Mouse (Mus musculus) left cerebral cortex, adult 9 months (tissue): ENCODE data around the gene Ipo9.
A peak's percentile ranks its signal among the peaks of the same experiment; 100 is the strongest.

Experiments
- DNase-seq, 2 experiments: peaks; one replicate each; pipeline ENCODE4 v3.0.0; 2022; ENCODE audit warnings: low spot score in 2 of 2

Ipo9 gene

DNA sequence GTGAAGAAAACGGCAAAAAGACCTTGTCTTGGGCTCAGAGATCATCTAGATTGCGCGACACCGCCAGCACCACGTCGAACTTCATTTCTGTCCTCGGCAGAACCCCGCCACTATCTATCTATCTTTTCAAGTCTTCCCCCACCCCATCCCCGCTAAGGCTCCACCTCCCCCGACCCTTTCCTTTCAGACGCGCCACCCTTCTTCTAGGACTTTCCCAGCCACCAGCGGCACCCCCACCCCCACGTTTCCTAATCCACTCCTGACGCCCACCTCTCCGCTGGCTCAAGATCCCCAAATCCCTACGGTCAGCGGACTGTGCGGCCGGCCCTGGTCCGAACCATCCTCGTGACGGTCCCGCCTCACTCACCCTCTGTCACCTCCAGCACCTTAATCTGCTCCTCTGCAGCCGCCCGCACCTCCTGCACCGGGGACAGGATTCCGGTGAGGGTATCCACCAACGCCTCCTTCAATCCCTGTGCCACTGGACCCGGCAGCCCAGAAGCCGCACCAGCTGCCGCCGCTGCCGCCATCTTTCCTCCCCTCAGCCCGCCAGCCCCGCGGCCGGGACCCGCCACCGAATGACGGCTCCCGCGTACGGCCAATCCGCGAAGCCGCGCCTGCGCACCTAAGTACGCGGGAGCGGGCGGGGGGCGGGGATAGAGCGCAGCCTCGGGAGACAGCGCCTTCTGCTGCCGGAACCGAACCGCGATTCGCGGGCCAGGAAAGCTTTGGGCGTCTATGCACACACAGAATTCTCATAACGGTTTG, at the start of gene Ipo9:
Ipo9 (minus strand) TSS at position 599 of the 768 bp plus-strand sequence.
- DNase-seq: peak; percentile 74 to 92

DNA sequence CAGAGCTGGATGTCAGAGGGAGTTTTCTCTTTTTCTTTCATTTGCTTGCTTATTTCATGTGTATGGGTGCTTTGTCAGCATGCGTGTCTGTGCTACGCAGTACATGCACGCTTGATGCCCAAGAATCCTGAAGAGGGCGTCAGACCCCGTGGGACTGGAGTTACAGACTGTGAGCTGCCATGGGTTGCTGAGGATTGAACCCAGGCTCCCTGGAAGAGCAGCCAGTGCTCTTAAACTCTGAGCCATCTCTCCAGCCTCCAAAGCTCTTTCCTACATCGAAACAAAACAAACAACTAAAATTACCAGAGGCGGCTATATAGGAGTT, 45.2 kb upstream of the Ipo9 start:
- DNase-seq: no peak

DNA sequence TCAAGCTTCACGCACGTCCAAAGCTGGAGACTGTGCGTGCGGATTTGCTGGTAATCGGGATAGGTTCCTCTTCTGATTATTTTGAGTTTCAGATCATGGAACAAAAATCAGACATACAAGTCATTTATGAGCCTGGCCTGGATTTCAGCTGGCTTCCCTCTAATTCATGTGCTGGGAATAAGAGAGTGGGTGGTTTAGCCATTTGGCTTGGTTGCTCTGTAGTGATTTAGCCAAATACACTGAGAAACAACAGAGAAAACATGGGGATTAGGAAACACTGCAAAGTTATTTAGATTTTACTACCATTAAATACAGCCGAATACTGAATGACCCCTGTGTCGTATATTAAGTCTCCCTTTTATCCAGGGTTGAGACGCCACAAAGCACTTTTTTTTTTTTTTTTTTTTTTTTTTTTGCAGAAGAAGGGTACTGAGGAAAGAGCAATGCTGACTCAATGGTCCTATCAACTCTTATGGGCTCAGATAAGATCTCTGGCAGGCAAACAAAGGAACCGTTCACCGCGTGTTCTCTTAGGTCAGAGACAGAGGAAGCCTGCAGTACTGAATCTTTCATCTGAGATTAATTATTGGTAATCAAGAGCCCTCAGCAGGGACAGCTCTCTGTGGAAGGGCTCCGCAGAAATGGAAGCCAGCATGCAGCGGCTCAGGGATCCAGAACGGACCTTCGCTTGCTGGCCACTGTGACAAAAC, 44.7 kb upstream of the Ipo9 start:
- DNase-seq: no peak

DNA sequence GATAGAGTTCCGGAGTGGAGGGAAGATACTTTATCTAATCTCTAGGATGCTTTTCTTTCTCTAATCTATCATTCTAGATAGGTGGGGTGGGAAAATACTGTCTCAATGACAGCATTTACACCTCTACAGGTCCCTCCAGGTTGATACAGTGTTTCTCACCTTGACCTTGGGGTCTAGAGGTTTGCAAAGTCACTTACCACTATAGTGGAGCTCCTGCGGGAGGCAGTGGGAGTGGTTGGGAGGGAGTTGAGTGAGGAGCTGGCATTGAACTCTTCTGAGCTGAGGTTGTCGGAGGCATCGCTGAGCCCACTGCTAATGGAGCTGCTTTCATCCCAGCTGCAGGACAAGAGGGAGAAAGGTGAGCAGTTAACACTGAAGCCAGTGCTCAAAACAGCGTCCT, 42.2 kb upstream of the Ipo9 start:
- DNase-seq: no peak

DNA sequence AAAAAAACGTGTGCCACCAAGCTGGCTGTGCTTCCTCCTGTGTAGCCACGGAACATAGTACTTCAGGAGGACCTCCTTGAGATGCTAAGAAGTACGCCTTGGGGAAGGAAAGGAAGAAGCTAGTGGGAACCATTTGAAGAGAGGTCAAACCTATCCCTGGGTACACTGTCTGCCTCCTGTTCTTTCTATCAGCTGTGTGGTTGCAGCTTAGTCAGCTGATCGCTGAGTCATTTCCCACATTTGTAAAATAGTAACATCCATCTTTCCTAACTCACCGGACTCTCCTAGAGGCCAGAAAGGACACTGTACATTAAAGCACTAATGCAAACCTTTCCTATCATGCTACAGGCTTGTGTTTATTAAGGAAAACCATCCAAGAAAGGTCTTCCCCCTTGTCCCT, 41.4 kb upstream of the Ipo9 start:
- DNase-seq: no peak

DNA sequence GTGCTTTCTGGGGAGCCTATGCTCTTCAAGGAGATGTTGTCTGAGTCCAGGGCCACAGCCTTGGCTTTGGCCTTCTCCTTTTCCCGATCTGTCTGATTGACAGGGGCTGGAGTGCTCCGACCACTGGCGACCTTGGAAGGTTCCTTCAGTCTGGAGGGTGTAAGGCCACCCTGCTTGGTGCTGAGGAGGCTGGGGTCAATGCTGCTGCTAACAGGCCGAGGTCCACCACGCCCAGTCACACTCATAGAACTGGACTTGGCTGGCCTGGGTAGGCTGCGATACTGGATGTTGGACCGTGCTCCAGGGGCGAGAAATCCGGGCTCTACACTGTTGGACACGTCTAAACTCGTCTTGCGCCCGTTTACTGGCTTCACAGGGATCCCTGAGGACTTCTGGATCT, 40.2 kb upstream of the Ipo9 start:
- no peak for DNase-seq

DNA sequence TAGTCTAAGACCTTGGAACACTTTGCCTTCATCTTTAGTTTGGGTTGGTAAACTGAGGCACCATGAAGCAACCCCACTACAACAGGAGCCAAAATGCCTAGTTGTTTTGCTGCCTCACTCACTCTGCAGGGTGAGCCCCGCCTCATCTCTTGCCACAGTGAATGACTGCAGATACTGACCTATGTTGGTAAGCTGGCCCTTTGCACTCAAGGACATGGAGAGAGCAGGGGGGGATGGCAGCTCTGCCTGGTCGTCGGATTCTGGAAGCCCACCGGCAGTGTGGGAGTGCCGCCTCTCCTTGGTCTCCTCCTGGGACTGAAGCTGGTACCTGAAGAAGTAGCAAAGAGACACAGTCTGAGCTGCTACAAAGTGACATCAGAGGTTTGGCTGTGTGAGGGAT, 37.2 kb upstream of the Ipo9 start:
- DNase-seq: no peak

DNA sequence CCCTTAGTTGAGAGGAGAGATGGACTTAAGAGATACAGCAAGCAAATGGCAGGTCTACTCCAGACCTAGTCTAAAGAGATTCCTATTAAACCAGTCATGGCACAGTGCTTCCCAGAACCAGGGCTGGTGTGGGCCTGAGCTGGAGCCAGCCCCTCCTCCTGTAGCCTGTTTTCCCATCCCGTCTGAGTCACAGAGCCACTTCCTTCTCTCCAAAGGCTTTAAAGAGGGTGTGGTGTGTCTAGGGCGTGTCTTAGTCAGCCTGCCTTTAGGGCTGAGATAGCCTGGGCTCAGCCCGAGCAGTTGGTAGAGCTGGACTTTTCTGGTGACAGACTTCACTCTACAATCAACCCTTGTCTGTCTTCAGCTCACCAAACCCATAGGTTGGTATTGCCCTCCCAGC, 36.6 kb upstream of the Ipo9 start:
- no peak for DNase-seq

DNA sequence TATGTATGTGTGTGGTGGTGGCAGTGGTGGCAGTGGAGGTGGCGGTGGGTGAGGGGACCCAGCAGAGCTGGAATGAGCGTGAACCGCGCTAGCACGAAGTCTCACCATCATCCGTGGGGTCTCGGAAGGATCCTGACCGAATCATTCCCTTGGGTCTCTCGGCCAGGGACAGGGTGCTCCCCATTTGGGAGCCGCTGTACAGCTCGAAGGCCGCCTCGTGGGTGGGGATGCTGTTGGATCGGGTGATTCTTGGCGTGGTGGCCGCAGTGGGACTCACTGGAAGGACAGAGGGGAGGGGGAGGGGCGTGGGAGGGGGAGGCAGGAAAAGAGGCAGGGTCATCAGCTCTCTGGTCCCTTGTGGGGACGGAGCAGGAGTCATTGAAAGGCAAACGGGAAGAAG, 35.4 kb upstream of the Ipo9 start:
- no peak for DNase-seq

DNA sequence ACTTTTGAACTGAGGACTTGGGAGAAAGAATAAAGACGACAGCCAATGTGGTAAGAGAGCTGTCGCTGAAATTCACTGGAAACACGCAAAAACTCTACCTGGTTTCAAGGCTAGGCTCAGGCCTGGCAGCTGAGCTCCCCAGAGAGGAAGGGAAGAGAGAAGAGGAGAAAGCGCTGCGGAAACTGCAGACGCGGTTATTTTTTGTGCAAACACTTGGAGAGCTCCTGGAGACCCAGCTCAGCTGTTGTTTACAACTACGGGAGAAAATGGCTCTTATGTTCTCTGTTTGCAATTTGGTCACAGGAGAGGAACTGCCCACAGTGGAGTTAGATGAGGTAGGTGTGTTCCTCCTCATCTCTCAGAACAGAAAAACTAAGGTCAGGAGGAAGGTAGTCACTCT, 32.4 kb upstream of the Ipo9 start:
- DNase-seq: no peak

DNA sequence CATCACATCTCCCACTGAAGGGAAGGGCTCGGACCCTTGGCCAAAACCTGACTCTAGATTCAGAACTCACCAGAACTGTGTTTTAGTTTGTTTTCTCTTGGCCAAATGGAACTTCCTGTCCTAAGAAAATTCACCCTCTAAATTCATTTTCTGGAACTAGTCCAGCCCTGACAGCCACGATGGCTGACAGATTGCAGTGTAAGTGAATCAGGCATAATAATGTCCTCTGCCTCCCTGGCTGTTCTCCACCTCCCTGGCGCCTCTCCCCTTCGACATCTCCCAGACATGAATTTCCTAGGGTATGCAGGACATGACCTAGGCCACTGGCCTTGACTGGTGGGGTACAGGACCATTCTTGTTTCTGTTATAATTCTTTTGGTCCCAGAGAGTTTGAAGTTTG, 32.0 kb upstream of the Ipo9 start:
- DNase-seq: no peak

DNA sequence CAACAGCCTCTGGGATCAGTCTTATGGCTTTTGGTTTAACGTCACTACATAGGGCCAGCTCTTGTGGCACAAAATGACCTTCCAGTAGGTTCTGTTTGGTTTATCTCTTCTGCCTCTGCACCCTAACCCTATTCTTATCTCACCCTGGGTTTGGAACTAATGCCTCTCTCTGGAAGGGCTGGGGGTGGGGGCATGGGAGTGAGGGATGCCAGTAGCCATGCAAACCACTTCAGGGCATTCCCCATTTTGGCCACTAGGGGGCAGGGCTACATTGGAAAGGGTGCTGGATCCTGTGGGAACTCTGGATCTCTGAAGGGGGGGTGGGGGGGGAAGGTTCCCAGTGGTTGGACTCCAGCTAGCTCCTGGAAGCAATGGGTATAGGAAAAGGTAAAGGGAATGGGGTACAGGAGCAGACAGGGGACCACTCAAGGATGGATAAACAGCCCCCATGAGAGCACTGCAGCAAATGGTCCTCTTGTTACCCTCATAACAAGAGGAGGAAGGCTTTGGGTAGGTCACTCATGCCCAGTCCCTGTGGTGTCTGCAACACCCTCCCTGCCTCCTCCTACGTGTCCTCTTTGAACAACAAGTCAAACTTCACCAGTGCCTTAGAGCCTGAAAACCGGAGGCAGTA, 30.9 kb upstream of the Ipo9 start:
- peak in 1 of 2 experiments; percentile 80 for DNase-seq

DNA sequence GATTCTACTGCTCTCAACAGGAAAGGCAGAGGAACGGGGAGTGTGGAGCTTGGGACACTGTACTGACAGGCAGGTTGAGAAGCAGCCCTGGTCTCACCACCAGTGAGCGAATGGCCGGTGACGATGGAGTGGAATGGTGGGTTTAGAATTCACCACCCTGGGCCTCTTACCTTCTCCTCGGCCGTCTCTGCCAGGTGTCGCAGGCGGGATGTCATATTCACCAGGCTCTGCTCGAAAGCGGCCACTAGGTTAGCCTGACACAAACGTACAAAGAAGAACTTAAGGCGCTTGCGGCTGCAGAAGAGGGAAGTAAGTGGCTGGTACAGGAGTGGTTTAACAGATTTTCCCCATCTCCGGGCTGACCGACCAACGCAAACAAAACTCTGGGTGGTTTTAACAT, 30.2 kb upstream of the Ipo9 start:
- DNase-seq: no peak

DNA sequence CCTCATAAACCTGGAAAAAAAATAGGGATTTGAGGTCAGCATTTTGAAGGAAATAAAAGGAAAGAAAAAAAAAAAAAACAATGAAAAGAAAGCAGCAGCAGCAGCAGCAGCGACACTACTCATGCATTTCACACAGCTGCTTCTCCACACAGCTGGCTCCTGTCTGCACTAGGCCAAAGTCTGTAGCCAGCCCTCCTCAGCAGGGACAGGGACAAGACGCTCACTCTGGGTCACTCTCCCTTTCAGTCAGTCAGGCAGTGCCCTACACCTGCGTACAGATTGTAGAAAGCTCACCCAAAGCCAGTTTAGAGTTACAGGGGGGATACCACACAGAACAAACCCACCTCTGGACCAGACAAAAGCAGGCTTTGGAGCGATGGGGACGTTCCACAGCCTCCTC, 27.6 kb upstream of the Ipo9 start:
- no peak for DNase-seq

DNA sequence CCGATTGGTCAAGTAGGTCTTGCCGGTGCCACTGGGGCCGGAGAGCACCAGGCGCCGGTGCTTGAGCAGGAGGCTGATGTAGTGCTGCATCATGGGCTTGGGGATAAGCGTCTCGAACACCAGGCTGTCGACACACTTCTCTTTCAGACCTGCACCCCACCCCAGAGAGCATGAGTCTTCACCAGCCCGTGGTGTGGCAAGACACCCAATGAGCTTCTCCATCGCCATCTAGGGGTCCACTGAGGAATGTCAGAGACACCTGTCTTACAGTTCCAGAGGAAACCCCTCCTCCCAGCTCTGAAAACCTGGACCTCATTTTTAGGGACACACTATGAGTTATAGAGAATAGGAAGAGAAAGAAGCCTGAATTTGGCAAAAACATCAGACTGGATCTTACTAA, 22.0 kb upstream of the Ipo9 start:
- DNase-seq: no peak

DNA sequence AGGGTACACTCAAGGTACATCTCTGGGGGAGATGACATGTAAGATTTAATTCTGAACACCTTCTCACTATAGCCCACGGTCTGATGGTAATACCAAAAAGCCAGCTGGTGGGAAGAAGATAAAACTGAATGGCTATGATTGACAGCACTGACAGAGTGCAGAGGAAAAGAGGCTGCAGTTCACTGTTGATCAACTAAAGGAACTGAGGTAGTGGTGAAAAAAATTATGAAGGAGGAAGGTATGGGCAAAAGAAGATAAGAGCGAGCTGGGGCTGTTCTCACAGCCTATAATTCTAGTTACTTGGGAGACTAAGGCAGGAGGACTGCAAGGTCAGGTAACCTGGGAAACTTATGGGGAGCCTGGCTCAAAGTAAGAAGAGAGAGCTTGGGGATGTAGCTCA, 21.1 kb upstream of the Ipo9 start:
- DNase-seq: no peak

DNA sequence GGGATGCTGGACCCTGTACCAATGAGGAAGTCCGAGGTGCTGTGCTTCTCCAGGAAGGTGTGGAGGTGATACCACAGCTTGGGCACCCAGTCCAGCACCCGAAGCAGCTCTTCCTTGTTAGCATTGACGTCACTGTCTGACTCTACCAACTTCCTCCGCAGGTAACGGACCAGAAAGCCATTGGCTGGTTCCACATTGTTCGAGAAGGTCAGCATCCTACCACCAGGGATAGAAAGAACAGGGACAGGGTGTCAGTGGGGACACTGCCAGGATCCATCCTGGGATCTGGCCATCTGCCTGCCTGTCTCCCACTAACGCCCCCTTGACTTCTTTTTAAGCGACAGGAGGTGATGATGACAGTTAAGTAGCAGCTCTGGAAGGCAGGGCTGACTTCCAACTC, 19.6 kb upstream of the Ipo9 start:
- DNase-seq: no peak

DNA sequence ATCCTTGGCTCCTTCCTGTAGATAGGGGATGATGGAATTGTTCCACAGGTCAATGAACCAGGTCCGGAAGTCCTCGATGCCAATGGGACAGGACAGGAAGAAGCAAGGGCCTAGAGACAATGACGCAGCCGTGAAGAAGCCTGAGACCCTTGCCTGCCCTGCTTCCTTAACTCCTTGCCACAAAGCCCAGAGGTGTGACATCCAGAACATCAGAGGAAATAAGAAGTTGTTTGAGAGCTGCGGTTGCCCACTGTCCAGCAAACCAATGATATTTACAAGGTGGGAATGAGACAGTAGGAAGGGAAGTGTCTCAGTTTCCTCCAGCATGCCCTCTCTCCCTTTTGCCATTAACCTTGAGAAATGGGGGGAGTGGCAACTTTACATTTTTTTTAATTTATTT, 18.6 kb upstream of the Ipo9 start:
- DNase-seq: no peak

DNA sequence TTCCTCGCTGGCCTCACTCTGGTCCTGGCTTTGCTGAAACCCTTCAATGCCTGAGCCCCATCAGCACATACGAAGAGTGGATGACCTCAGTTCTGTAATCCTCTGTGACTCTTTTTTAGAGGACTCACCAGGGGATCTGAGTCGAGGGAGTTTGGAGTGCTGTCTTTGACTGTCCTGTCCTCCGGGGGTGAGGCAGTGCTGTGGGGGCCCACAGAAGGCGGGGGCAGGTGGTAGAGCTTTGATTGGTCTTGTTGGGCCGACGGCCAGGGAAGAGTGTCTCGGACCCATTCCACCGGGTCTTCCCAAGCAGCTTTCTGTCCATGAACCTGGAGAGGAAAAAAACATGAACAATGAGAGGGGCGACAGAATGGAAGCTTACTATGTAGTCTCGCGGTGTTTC, 13.2 kb upstream of the Ipo9 start:
- DNase-seq: no peak

DNA sequence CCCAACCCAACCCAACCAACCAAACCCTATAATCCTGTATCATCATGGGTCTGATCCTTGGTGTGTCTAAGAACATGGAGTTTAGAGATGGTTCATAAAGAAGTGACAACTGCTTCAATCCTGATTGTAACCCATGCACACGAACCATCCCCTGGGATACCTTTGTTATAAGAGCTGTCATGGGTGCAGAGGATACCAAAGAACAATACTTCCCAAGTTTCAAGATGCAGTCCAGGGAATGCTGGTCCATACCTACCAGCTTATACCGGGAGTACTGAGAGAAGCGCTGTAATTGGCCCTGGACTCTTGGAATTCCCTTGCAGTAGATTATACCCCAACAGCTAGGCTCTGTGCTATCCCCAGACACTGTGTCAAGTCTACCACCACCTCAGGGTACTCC, 11.6 kb upstream of the Ipo9 start:
- DNase-seq: no peak

DNA sequence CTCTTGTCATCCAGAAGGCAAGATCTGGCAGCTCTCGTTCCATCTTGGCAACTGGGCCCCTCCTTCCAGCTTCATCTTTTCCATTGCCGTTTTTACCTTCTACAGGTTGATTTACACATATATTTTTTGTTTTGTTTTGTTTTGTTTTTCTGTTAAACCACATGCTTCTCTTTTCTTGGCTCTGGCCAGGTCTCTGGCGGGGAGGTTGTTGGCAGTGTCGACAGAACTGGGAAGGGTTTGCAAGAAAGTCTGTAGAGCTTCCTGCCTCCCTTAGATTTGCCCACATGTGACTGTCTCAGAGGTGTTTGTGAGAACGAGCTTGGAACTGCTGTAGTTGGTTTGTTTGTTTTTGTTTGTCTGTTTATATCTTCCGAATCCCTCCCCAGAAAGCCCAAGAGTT, 10.7 kb upstream of the Ipo9 start:
- DNase-seq: no peak

DNA sequence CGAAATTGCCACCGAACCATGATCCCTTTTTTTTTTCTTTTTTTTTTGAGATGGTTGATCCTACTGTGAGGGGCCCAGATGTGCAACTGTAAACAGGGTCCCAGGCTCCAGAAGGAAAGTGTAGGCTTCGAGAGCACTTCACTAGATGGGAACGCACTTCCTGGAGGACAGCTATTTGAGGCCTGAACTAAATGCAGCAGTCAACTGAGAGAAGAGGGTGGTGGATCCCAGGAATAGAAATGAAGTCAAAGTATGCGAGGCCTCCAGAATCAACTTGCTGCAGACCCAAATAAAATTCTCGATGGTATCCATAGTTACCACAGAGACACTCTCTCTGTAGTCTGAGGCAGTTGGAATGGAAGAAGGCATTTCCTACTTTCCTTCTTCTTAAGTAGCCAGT, 8.5 kb upstream of the Ipo9 start:
- no peak for DNase-seq

DNA sequence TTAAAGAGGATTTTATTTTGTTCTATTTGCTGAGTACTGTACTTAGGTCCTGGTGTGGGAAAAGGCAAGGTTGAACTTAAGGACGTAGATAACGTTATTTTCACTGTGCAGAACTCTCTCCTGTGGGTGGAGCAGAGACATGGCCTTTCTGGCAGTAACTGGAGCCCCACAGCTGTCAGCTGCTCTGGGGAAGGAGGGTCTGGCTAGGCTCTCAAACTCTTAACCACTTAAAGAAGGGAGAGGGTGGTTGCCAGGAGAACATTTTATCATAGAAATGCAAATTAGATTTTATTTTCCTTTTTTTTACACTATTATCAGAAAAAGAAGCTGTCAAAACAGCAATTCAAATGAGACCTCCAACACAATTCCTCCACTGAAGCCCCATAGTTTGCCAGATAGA, 5.5 kb upstream of the Ipo9 start:
- no peak for DNase-seq

DNA sequence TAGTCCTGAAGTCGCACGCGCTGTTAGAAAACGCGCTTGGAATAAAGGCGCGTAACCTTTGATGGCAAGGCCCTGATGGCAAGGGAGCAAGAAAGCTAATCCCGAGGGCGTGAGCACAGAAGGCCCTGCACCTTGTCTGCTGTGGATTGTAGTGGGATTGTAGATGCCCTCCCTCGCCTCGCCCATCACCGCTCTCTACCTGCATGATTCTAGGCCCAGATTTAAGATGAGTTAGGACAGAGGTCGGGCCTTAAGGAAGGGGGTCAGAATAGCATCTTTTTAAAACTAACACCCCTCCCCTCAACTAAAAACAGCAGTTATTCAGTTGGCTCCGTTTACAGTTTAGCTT, 344 bp upstream of the Ipo9 start:
- DNase-seq: no peak
